Mouse (Mus musculus) spleen, adult 2 months (tissue): Measurements from ENCODE around the gene As3mt.

Experiments used
- CTCF ChIP-seq: fragments of 200-500 bp; IDR thresholded peaks from 2 replicates; pipeline ENCODE4 v1.5.1; 2011; ENCODE audit warnings: mild to moderate bottlenecking, inconsistent platforms; ENCODE audit not compliant: insufficient read depth, insufficient read length, insufficient replicate concordance; ENCODE audit errors: extremely low read depth
- POLR2A ChIP-seq: fragments of 200-500 bp; IDR thresholded peaks from 2 replicates; pipeline ENCODE4 v1.6.1; 2011; ENCODE audit warnings: low read depth, low read length, inconsistent platforms

- TF ChIP-seq CTCF: no peak
- TF ChIP-seq POLR2A: no peak
These were observed 77.2 kb downstream of the As3mt start for GRCm38 (mm10) chr19:46784502-46784901.
